Mouse (Mus musculus) ES-Bruce4 (cell line): ENCODE measurements at regions not wholly inside any gene's neighbourhood (a gene's known extent, or its start where the extent isn't known, plus 50 kb on each side); places are given as distances from the start of the nearest gene placed in this dataset.

Experiments
- H3K27ac ChIP-seq: 2 replicates; pipeline ENCODE4 v1.5.1; 2012; ENCODE audit warnings: low read length, inconsistent platforms; ENCODE audit not compliant: insufficient read depth
- H3K27me3 ChIP-seq: 2 replicates; pipeline ENCODE4 v1.6.1; 2012; ENCODE audit warnings: mild to moderate bottlenecking, low read length, inconsistent platforms; ENCODE audit not compliant: control insufficient read depth, poor library complexity, insufficient read depth, severe bottlenecking
- H3K36me3 ChIP-seq: 2 replicates; pipeline ENCODE4 v1.6.1; 2012; ENCODE audit warnings: inconsistent platforms, mild to moderate bottlenecking, low read length, moderate library complexity; ENCODE audit not compliant: control insufficient read depth, poor library complexity, insufficient read depth, severe bottlenecking
- H3K4me1 ChIP-seq: one replicate; pipeline ENCODE4 v1.8.1; 2011; ENCODE audit warnings: low read length; ENCODE audit not compliant: control insufficient read depth, insufficient read depth
- H3K4me3 ChIP-seq: 2 replicates; pipeline ENCODE4 v1.5.1; 2011; ENCODE audit warnings: low read depth, mild to moderate bottlenecking, low read length
- H3K9ac ChIP-seq: 2 replicates; pipeline ENCODE4 v1.6.1; 2012; ENCODE audit warnings: low read depth, mild to moderate bottlenecking, inconsistent platforms; ENCODE audit not compliant: poor library complexity, severe bottlenecking
- H3K9me3 ChIP-seq: replicated peaks from 2 replicates; pipeline ENCODE4 v1.6.1; 2012; ENCODE audit warnings: mild to moderate bottlenecking, low read length, inconsistent platforms; ENCODE audit not compliant: control insufficient read depth, poor library complexity, insufficient read depth, severe bottlenecking
- CTCF ChIP-seq: IDR thresholded peaks from one replicate; pipeline ENCODE4 v1.8.1; 2011; ENCODE audit warnings: low read depth, low read length
- EP300 ChIP-seq: IDR thresholded peaks from 2 replicates; pipeline ENCODE4 v1.6.1; 2011; ENCODE audit warnings: low read depth, low read length; ENCODE audit not compliant: insufficient read depth
- POLR2A ChIP-seq: IDR thresholded peaks from one replicate; pipeline ENCODE4 v1.8.1; 2011; ENCODE audit warnings: low read length; ENCODE audit not compliant: insufficient read depth

GRCm38 (mm10) chr12:52431933-52432332, 71.8 kb upstream of the Arhgap5 start:
- no peak overlapping the region for H3K9ac ChIP-seq
- H3K36me3 ChIP-seq, result no peaks in the 10 kb centered on the region
- no peak overlapping the region for H3K4me3 ChIP-seq
- H3K27me3 ChIP-seq, result no peaks in the 10 kb centered on the region
- H3K9me3 ChIP-seq, result no peaks in the 10 kb centered on the region
- TF ChIP-seq CTCF (no peak), POLR2A (no peak), EP300 (no peak)
- no peak overlapping the region for H3K27ac ChIP-seq
- H3K4me1 ChIP-seq, result no peaks in the 10 kb centered on the region

- Histone ChIP-seq H3K9me3 (no peaks in the 10 kb centered on the region), H3K27ac (no peak overlapping the region), H3K27me3 (no peaks in the 10 kb centered on the region), H3K9ac (no peak overlapping the region), H3K4me1 (no peaks in the 10 kb centered on the region), H3K4me3 (no peak overlapping the region), H3K36me3 (no peaks in the 10 kb centered on the region)
- no peak for TF ChIP-seq EP300
- no peak for TF ChIP-seq POLR2A
- TF ChIP-seq CTCF, result no peak
Measured at GRCm38 (mm10) chr12:52434021-52434420, 69.8 kb upstream of the Arhgap5 start.

GRCm38 (mm10) chr12:52435321-52435720, 68.5 kb upstream of the Arhgap5 start:
- Histone ChIP-seq H3K9ac (no peak overlapping the region), H3K27ac (no peak overlapping the region), H3K36me3 (no peaks in the 10 kb centered on the region), H3K27me3 (no peaks in the 10 kb centered on the region), H3K9me3 (no peaks in the 10 kb centered on the region), H3K4me3 (no peak overlapping the region), H3K4me1 (no peaks in the 10 kb centered on the region)
- TF ChIP-seq EP300 (no peak), CTCF (no peak), POLR2A (no peak)

GRCm38 (mm10) chr12:52435795-52436211, 68.0 kb upstream of the Arhgap5 start:
- Histone ChIP-seq H3K4me1 (no peaks in the 10 kb centered on the region), H3K27ac (no peak overlapping the region), H3K27me3 (no peaks in the 10 kb centered on the region), H3K9me3 (no peaks in the 10 kb centered on the region), H3K4me3 (no peak overlapping the region), H3K36me3 (no peaks in the 10 kb centered on the region), H3K9ac (no peak overlapping the region)
- no peak for TF ChIP-seq CTCF
- no peak for TF ChIP-seq EP300
- TF ChIP-seq POLR2A, result no peak

GRCm38 (mm10) chr12:52436941-52437340, 66.8 kb upstream of the Arhgap5 start:
- H3K27ac ChIP-seq, result no peak overlapping the region
- H3K9me3 ChIP-seq, result no peaks in the 10 kb centered on the region
- no peaks in the 10 kb centered on the region for H3K27me3 ChIP-seq
- no peaks in the 10 kb centered on the region for H3K4me1 ChIP-seq
- TF ChIP-seq EP300 (no peak), POLR2A (no peak), CTCF (no peak)
- H3K4me3 ChIP-seq, result no peak overlapping the region
- H3K9ac ChIP-seq, result no peak overlapping the region
- H3K36me3 ChIP-seq, result no peaks in the 10 kb centered on the region

- no peak overlapping the region for H3K27ac ChIP-seq
- no peaks in the 10 kb centered on the region for H3K27me3 ChIP-seq
- H3K9ac ChIP-seq, result no peak overlapping the region
- H3K9me3 ChIP-seq, result no peaks in the 10 kb centered on the region
- TF ChIP-seq EP300, result no peak
- TF ChIP-seq CTCF, result no peak
- TF ChIP-seq POLR2A, result no peak
- no peak overlapping the region for H3K4me3 ChIP-seq
- no peaks in the 10 kb centered on the region for H3K36me3 ChIP-seq
- H3K4me1 ChIP-seq, result no peaks in the 10 kb centered on the region
Measured at GRCm38 (mm10) chr12:52439241-52439640, 64.5 kb upstream of the Arhgap5 start.
